Mouse (Mus musculus): ENCODE results near the gene Olfr191. TPM values are rescaled to one million over a fixed set of nuclear protein-coding genes. Genes with fewer than 3 reads are reported as not detected.
"Not testable (repeated sequence)": the region's sequence is repeated elsewhere in the genome, so short reads cannot be mapped to it uniquely, and the experiment has no call there.

The Olfr191 gene
- not detected for total RNA-seq (2021)
- long read RNA-seq, experiment 1, result 0 reads
- long read RNA-seq, experiment 2, result 0 reads

DNA sequence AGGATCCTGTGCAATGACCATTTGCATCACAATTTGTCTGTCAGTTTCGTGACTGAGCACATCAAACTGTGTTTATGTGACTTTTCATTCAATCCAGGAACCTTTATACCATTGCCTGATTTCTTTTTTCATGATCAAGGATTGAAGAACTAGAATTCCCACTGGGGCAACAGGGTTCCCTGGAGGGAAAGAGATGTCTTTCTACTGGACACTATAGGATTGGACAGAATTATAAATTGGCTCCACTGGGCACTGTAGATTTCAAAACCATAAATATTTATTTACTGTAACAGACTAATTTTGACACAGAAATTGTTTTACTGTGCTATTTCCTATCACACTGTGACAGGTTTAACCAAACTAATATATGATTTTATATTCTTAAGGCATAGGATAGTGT is at the start of gene Olfr191:
TSS of gene Olfr191 (minus strand) at position 101 of the 400 bp plus-strand sequence.
- DNase-seq (ENCODE audit: low spot score in 2 of 2), result not testable (repeated sequence)

DNA sequence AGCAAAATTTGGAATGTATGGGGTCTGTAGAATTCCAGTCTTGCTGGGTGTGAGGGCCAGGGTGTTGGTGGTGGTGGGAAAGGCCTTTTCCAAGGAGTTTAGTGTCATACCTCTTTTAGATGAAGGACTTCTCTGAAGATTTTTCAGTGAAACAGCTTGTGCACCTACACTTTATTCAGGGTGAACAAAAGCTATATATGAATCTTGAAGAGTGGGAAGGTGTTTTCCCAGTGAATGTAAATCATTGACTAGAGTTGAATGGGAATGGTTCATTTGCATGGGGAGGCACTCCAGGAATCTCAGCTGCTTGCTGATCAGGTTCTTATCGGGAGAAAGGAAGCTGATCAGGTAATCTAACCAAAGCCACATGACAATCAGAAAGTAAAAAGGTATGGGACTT is 41.1 kb upstream of the Olfr191 start:
- DNase-seq (ENCODE audit: low spot score in 2 of 2), result no peak

- no peak for DNase-seq (ENCODE audit: low spot score in 2 of 2)
Measured at GRCm38 (mm10) chr16:59120969-59121368, 31.3 kb upstream of the Olfr191 start, which contains the start of gene Olfr194. Gene Olfr194 (minus strand): TSS chr16:59121069.

DNA sequence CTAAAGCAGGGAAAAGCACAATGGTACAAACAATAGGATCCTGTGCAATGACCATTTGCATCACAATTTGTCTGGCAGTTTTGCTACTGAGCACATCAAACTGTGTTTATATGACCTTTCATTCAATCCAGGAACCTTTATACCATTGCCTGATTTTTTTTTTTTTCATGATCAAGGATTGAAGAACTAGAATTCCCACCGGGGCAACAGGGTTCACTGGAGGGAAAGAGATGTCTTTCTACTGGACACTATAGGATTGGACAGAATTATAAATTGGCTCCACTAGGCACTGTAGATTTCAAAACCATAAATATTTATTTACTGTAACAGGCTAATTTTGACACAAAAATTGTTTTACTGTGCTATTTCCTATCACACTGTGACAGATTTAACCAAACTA is 22.2 kb upstream of the Olfr191 start, which contains the start of gene Olfr193:
TSS of gene Olfr193 (minus strand) at position 101 of the 400 bp plus-strand sequence.
- no peak for DNase-seq (ENCODE audit: low spot score in 2 of 2)

DNA sequence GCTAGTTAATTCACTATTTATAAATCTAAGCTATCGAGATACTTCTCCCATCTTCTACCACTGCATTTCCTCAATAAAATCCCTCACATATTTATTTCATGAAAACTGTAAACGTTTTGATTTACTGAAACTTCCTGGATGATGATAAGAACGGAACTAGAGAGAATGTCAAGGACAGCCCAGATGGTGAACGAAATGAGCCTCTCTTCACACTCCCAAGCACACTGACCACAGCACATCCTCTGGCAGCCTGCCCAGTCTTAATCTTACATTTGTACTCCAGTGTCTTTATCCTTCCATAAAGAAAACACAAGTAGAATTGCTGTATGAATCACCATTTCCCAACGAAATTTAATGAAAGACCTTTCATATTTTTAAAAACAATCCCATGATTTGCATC is 18.9 kb upstream of the Olfr191 start:
- DNase-seq (ENCODE audit: low spot score in 2 of 2), result not testable (repeated sequence)

GRCm38 (mm10) chr16:59105312-59105711 is 15.7 kb upstream of the Olfr191 start:
- no peak for DNase-seq (ENCODE audit: low spot score in 2 of 2)

DNA sequence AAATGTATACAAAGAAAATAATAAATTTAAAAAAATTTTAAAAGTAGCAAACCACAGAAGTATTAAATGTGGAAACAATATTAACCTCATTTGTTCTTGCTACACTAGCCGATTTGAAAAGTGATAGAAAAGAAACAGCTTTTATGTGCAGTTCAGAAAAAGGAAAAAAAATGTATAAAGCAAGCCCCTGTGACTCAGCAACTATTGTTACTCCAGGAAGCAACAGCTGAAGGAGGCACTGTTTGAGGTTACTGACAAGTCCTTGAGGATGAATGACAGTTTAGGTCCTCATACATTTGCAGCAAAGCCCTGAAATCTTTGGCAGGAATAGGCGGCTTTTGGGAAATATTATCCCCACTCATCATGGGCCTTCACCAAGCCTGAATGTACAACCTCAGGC is 8.5 kb downstream of the Olfr191 start:
- DNase-seq (ENCODE audit: low spot score in 2 of 2), result not testable (repeated sequence)

DNA sequence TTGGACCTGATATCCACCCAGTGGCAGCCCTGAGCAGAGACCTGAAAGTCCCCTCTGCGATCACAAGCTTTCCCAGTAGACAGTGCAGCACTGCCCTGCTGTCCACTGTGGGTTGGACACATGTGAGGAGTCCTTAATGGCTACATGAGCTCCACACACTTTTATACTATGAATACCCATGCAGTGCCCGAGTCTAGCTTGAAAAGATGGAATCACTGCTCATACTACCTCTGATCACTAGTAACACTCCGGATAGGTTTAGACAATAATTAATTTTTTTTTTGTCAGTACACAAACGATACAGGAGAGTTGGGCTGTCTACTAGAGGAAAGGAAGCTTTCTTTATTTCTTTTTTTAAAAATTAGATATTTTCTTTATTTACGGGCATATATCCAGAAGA is 11.7 kb downstream of the Olfr191 start, which contains the start of gene Olfr190:
TSS of gene Olfr190 (minus strand) at position 101 of the 400 bp plus-strand sequence.
- no peak for DNase-seq (ENCODE audit: low spot score in 2 of 2)

DNA sequence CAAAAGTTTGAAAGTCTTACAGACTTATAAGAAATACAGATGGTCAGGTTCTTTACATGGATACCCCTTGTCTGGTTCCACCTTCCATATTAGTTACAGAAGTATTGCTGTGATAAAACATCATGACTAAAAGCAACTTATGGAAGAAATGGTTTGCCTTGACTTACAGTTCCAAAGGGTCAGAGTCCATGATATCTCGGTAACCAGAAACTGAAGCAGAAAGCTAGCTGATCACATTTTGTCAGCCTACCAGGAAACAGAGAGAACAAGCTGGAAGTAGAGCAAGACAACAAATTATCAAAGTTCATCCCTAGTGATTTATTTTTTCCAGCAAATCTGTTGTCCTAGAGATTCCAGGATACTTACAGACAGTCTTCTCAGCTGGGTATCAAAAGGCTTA is 16.1 kb downstream of the Olfr191 start:
- DNase-seq (ENCODE audit: low spot score in 2 of 2), result no peak

GRCm38 (mm10) chr16:59071755-59072154 is 17.9 kb downstream of the Olfr191 start:
- DNase-seq (ENCODE audit: low spot score in 2 of 2), result no peak

DNA sequence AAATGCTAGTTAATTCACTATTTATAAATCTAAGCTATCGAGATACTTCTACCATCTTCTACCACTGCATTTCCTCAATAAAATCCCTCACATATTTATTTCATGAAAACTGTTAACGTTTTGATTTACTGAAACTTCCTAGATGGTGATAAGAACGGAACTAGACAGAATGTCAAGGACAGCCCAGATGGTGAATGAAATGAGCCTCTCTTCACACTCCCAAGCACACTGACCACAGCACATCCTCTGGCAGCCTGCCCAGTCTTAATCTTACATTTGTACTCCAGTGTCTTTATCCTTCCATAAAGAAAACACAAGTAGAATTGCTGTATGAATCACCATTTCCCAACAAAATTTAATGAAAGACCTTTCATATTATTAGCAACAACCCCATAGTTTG is 27.2 kb downstream of the Olfr191 start:
- DNase-seq (ENCODE audit: low spot score in 2 of 2), result not testable (repeated sequence)

DNA sequence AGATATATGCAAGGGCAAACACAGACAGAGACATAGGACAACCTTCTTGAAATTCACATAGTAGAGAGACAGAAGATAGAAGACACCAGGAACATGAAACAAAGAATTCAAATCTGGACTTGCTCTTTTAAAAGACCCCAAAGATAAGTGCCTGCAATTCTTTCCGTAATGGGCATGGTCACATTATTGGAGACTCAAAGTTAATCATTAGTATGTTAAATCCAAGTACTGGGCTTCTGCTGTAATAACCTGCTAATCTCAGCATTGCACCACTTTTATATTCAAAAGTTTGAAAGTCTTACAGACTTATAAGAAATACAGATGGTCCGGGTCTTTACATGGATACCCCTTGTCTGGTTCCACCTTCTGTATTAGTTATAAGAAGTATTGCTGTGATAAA is 40.3 kb downstream of the Olfr191 start:
- not testable (repeated sequence) for DNase-seq (ENCODE audit: low spot score in 2 of 2)

- DNase-seq (ENCODE audit: low spot score in 2 of 2), result no peak
Measured at GRCm38 (mm10) chr16:59048860-59049259, 40.8 kb downstream of the Olfr191 start.

DNA sequence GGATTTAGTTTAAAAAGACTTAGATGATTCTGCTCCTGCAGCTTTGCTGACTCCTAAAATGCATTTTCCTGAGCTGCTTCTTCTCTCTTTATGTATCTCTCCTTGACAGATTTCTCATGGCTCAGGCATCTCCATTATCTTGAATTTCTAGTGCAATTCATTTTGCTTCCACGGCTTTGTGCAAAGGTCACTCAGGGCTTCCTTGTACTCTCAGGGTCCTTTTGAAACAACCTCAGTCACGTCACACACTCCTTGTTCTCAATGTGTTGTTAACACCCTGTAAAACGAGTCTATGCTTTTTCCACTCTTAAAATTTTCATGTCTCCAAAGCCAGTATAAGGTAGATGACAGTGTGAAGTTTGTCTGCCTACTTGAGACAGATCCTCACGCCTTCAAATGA is 42.0 kb downstream of the Olfr191 start:
- no peak for DNase-seq (ENCODE audit: low spot score in 2 of 2)

GRCm38 (mm10) chr16:59045835-59046234 is 43.8 kb downstream of the Olfr191 start:
- no peak for DNase-seq (ENCODE audit: low spot score in 2 of 2)

- no peak for DNase-seq (ENCODE audit: low spot score in 2 of 2)
Measured at GRCm38 (mm10) chr16:59039710-59040109, 49.9 kb downstream of the Olfr191 start, which contains the start of gene Olfr187. Gene Olfr187 (minus strand): TSS chr16:59039767.

Other genes with a start within 250 kb of the Olfr191 start
- not detected for gene Olfr177, start 215.1 kb downstream of the Olfr191 start, total RNA-seq (2021)
- not detected for gene Olfr178, start 197.8 kb downstream of the Olfr191 start, total RNA-seq (2021)
- not detected for gene Olfr181, start 161.1 kb downstream of the Olfr191 start, total RNA-seq (2021)
- gene Olfr180, start 160.4 kb downstream of the Olfr191 start, total RNA-seq (2021), result not detected
- not detected for gene Olfr183, start 94.5 kb downstream of the Olfr191 start, total RNA-seq (2021)
- gene Olfr186, start 59.5 kb downstream of the Olfr191 start, total RNA-seq (2021), result not detected
- gene Olfr187, start 50.1 kb downstream of the Olfr191 start, total RNA-seq (2021), result not detected
- gene Olfr190, start 11.8 kb downstream of the Olfr191 start, total RNA-seq (2021), result not detected
- gene Olfr193, start 22.1 kb upstream of the Olfr191 start, total RNA-seq (2021), result not detected
- gene Olfr194, start 31.2 kb upstream of the Olfr191 start, total RNA-seq (2021), result not detected
- gene Olfr195, start 57.2 kb upstream of the Olfr191 start, total RNA-seq (2021), result not detected
- not detected for gene Olfr196, start 80.6 kb upstream of the Olfr191 start, total RNA-seq (2021)
- not detected for gene Olfr198, start 113.7 kb upstream of the Olfr191 start, total RNA-seq (2021)
- gene Olfr199, start 129.9 kb upstream of the Olfr191 start, total RNA-seq (2021), result not detected
- not detected for gene Olfr201, start 182.8 kb upstream of the Olfr191 start, total RNA-seq (2021)
- gene Olfr202, start 197.0 kb upstream of the Olfr191 start, total RNA-seq (2021), result not detected
- gene Olfr203, start 209.1 kb upstream of the Olfr191 start, total RNA-seq (2021), result not detected
- under 1 TPM in 1 of 2 experiments, not detected in 1; 0.06 TPM for gene Olfr204, start 228.4 kb upstream of the Olfr191 start, total RNA-seq (2021)
- not detected for gene Olfr205, start 241.3 kb upstream of the Olfr191 start, total RNA-seq (2021)